Mouse (Mus musculus) embryonic fibroblast, embryonic 13.5 days (primary cell): ENCODE data around the gene Heatr5a.

Experiments used
- CTCF ChIP-seq: IDR thresholded peaks from 2 replicates; pipeline ENCODE4 v1.5.1; 2011; ENCODE audit warnings: mild to moderate bottlenecking, control low read depth, low read length, moderate library complexity, borderline replicate concordance; ENCODE audit not compliant: insufficient read depth
- POLR2A ChIP-seq: IDR thresholded peaks from 2 replicates; pipeline ENCODE4 v1.6.1; 2011; ENCODE audit warnings: low read depth, mild to moderate bottlenecking, control low read depth, low read length, moderate library complexity

DNA sequence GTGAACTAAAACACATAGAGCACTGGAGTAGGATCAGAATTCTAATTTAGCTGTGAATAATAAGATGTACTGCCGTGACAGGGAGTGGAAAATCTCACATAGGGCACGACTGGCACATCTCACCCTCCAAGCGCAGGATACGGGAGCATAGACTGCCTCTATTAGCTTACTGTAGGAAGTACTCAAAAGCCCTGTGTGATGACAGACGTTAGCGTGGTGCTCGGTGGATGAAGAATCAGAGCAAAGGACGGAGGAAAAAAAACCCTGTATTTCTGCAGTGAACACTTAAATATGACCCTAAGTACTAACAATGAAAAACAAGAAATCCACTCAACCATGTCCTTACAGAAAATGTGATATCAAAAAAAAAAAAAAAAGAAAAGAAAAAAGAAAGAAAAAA, 41.0 kb upstream of the Heatr5a start:
- TF ChIP-seq CTCF (no peak), POLR2A (no peak)
